Mouse (Mus musculus) brain, embryonic 14.5 days (tissue): ENCODE measurements at regions not wholly inside any gene's neighbourhood (a gene's known extent, or its start where the extent isn't known, plus 50 kb on each side); places are given as distances from the start of the nearest gene placed in this dataset.

Source experiments
- DNase-seq: peaks from one replicate; pipeline ENCODE4 v3.0.0-alpha.2; 2011; ENCODE audit warnings: low read depth
- CTCF ChIP-seq: fragments of 200-500 bp; IDR thresholded peaks from 2 replicates; pipeline ENCODE4 v1.5.1; 2012; ENCODE audit warnings: inconsistent platforms, mild to moderate bottlenecking, moderate library complexity, borderline replicate concordance; ENCODE audit not compliant: insufficient read depth, insufficient read length; ENCODE audit errors: extremely low read depth
- POLR2A ChIP-seq: fragments of 200-500 bp; IDR thresholded peaks from 2 replicates; pipeline ENCODE4 v1.6.1; 2012; ENCODE audit warnings: mild to moderate bottlenecking, inconsistent platforms, borderline replicate concordance; ENCODE audit not compliant: poor library complexity, insufficient read depth, insufficient read length, severe bottlenecking; ENCODE audit errors: extremely low read depth

DNA sequence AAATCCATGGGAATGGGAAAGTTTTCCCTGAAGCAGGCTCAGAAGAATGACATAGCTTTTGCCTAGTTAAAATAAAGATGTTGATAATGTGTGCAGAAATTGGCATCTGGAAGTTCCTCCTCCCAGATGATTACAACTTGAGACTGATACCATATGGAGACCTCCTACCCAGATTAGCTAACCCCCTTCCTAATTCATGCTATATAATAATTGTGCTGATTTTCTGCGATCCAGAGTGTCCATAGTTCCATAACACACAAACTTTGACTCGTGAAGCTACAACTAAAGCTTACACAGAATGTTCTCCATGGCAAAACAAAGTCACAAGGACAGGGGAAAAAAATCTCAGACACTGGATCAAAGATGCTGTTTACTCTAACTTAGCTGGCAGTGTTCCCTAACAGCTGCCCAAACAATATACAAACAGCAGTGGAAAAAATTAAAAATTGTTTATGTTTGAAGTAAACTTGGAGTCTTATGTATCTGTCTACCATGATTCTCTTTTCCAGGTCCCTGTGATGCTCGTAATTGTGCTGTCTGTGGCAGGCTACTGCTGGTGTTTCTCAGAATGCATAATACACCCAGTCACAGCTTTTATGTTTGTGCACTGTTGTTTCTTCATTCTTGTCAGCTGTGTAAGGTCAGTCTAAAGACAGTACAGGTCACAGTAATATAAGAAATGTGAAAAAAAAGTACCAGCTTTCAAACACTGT is 1978.8 kb upstream of the A830018L16Rik start:
- DNase-seq = no peak
- TF ChIP-seq CTCF = no peak
- no peak for TF ChIP-seq POLR2A

GRCm38 (mm10) chr1:9442937-9443336 is 1971.0 kb upstream of the A830018L16Rik start:
- no peak for TF ChIP-seq POLR2A
- TF ChIP-seq CTCF = no peak
- DNase-seq = no peak

DNA sequence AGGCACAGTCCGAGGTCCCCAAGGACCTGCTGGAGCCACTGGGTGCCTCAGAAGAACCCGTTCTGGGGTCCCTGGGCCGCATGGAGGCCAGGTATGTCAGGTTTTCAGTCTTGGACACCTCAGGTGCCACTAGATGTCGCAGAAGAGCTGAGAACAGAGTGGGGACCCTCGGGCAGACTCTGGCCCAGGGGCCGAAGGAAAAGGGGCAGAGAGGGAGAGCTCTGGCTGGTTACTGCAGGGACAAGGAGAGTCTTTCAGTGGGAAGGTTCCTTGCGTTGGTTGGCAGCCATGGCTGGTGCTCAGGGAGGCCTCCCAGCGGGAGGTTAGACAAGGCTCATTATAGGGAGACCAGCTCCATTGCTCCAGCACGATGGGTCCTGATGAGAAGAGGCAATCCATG is 1944.4 kb upstream of the A830018L16Rik start:
- no peak for DNase-seq
- TF ChIP-seq CTCF = peak; percentile 12; the same call in 1 of the 2 replicates
- no peak for TF ChIP-seq POLR2A

GRCm38 (mm10) chr1:9470003-9470402 is 1943.9 kb upstream of the A830018L16Rik start:
- TF ChIP-seq CTCF (no peak), POLR2A (no peak)

More at GRCm38 (mm10) chr1:9470003-9470402, 1943.9 kb upstream of the A830018L16Rik start:
- no peak for DNase-seq
